ENCODE assay signal across 25 mouse cellular contexts in the genomic region with DNA sequence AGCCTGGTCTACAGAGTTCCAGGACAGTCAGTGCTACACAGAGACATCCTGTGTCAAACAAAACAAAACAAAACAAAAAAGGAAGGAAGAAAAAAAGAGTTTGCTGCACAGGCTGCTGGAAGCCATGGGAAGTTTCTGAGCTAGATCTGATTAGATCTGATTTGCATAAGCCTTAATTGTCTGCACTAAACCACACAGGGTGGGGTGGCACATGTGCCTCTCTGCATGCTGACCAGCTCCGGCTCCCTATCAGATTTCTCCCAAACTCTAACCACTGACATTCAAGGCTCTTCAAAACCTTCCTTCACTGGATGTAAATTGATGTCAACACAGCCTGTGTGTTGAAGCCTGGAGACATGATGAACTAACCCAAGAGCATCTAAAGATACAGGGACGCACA. TPM values are rescaled to one million over a fixed set of nuclear protein-coding genes. Genes with fewer than 3 reads are reported as not detected.
A peak's percentile ranks its signal among the peaks of the same experiment; 100 is the strongest.
DNase-seq lines count a peak whose midpoint lies in the region; ATAC-seq and TF ChIP-seq lines count a peak whose summit lies in the region.
"Had no signal": no experiment of that assay in that cellular context is flagged by ENCODE, and none has a peak within 500 bp of the region (broad histone marks: within the 10 kb centered on the region; RNA-seq: fewer than 3 reads in every experiment).

No protein-coding gene starts in this region.

- peak overlapping the region; percentile 66; the same call in 1 of the 2 replicates for H3K27ac ChIP-seq in heart, embryonic 13.5 days (replicated peaks)
- H3K27ac ChIP-seq in MEL (ENCODE audit: control insufficient read depth, low read depth, low read length): no peak overlapping the region
- H3K27ac ChIP-seq: embryonic facial prominence, embryonic 10.5 days; forebrain, embryonic 13.5 days; forebrain, embryonic 15.5 days had no signal

- no peak for TF ChIP-seq RAD21 in MEL (IDR thresholded peaks at IDR 0.05; ENCODE audit: low read depth, low read length)

- peaks cover 34% of the 10 kb centered on the region for H3K4me1 ChIP-seq in heart, embryonic 13.5 days
- H3K4me1 ChIP-seq in MEL (ENCODE audit: control insufficient read depth in 1 of 2, insufficient read depth in 2 of 2, low read length in 2 of 2): peaks cover 2 to 10% of the 10 kb centered on the region in 2 experiments; a peak in 3 of 4 replicates
- H3K4me1 ChIP-seq: forebrain, embryonic 15.5 days had no signal

- H3K36me3 ChIP-seq in heart, embryonic 13.5 days: no peaks in the 10 kb centered on the region
- no peaks in the 10 kb centered on the region for H3K36me3 ChIP-seq in MEL (ENCODE audit: control insufficient read depth in 1 of 2, insufficient read depth in 2 of 2, low read length in 2 of 2)
- H3K36me3 ChIP-seq: embryonic facial prominence, embryonic 10.5 days; embryonic facial prominence, embryonic 12.5 days; forebrain, embryonic 15.5 days; G1E had no signal

- WGBS in heart, embryonic 13.5 days: 76% methylated on average over 2 of the region's 2 CpGs

- H3K9ac ChIP-seq in heart, embryonic 13.5 days: no peak overlapping the region
- no peak overlapping the region for H3K9ac ChIP-seq in MEL (ENCODE audit: control insufficient read depth, low read depth, low read length, poor library complexity, severe bottlenecking)
- H3K9ac ChIP-seq: embryonic facial prominence, embryonic 12.5 days; forebrain, embryonic 13.5 days; forebrain, embryonic 15.5 days; forebrain, postnatal 0 days had no signal

- no peak for DNase-seq in heart, adult 18-20 months
- DNase-seq in CD4-positive helper T cell, adult 2 months (ENCODE audit: low read depth, low spot score): peak; percentile 19
- DNase-seq in MEL (ENCODE audit: low read depth, low spot score): no peak
- no peak for DNase-seq in layer of hippocampus, adult 9-11 months
- no peak for DNase-seq in lung, postnatal 10 days
- no peak for DNase-seq in right cerebral cortex, postnatal 25 days
- DNase-seq: adrenal gland, adult 2 months; adrenal gland, postnatal 10 days; adrenal gland, postnatal 25 days; cerebellum, adult 11 months; cerebellum, adult 18-20 months; cerebellum, adult 8-10 months; cerebellum, adult 9-11 months; cerebellum, postnatal 14 days; cerebellum, postnatal 36 days; forebrain, postnatal 0 days had no signal

- H3K9me3 ChIP-seq in heart, embryonic 13.5 days: 0 out of 2 replicates have a peak, but pooled peaks cover 7% of the 10 kb centered on the region
- no peaks in the 10 kb centered on the region for H3K9me3 ChIP-seq in MEL (replicated peaks; ENCODE audit: insufficient read depth, low read length)
- H3K9me3 ChIP-seq: forebrain, embryonic 15.5 days had no signal

- TF ChIP-seq CTCF in MEL (IDR thresholded peaks at IDR 0.05 in 2 of 3, conservative IDR thresholded peaks at IDR 0.05 in 1 of 3; ENCODE audit: control insufficient read depth in 1 of 3, insufficient read depth in 1 of 3, low read depth in 2 of 3, low read length in 3 of 3, poor library complexity in 1 of 3, severe bottlenecking in 1 of 3): no peak

- H3K4me3 ChIP-seq in heart, embryonic 13.5 days: no peak overlapping the region
- H3K4me3 ChIP-seq in MEL (ENCODE audit: control insufficient read depth in 1 of 2, insufficient read depth in 1 of 2, low read depth in 2 of 2, low read length in 2 of 2): no peak overlapping the region
- H3K4me3 ChIP-seq: embryonic facial prominence, embryonic 10.5 days; embryonic facial prominence, embryonic 12.5 days; forebrain, embryonic 13.5 days; forebrain, embryonic 15.5 days had no signal

- H3K27me3 ChIP-seq in heart, embryonic 13.5 days (replicated peaks): no peaks in the 10 kb centered on the region
- peaks cover 0 to 2% of the 10 kb centered on the region in 2 experiments; a peak in 1 of 4 replicates for H3K27me3 ChIP-seq in MEL (ENCODE audit: control insufficient read depth in 1 of 2, insufficient read depth in 2 of 2, low read length in 2 of 2)
- H3K27me3 ChIP-seq: CH12.LX; embryonic facial prominence, embryonic 12.5 days; forebrain, embryonic 13.5 days; forebrain, embryonic 15.5 days had no signal

- H3K4me2 ChIP-seq in heart, embryonic 13.5 days: no peak overlapping the region
- H3K4me2 ChIP-seq: embryonic facial prominence, embryonic 12.5 days; forebrain, embryonic 13.5 days; forebrain, embryonic 15.5 days had no signal

- TF ChIP-seq EP300 in MEL (IDR thresholded peaks at IDR 0.05; ENCODE audit: low read depth in 1 of 2, low read length in 2 of 2): 0 out of 4 replicates have a peak, but pooled peaks have one; percentile 6 to 15

- ATAC-seq in heart, embryonic 13.5 days (ENCODE audit: extremely low read depth, insufficient number of reproducible peaks, low FRiP score, low TSS enrichment): no peak
- ATAC-seq in megakaryocyte progenitor cell, adult 5-6 weeks (replicated peaks; ENCODE audit: poor library complexity): 0 out of 2 replicates have a peak, but pooled peaks have one; percentile 20
- ATAC-seq: CD4-positive, CD25-positive, alpha-beta regulatory T cell, adult 4 months; forebrain, embryonic 13.5 days; forebrain, embryonic 15.5 days; forebrain, postnatal 0 days had no signal

- H3K79me2 ChIP-seq in MEL (ENCODE audit: control insufficient read depth, insufficient read depth, low read length, poor library complexity): no peaks in the 10 kb centered on the region

- no peak for TF ChIP-seq POLR2A in MEL (IDR thresholded peaks at IDR 0.05; ENCODE audit: control insufficient read depth in 1 of 2, insufficient read depth in 1 of 2, low read depth in 1 of 2, low read length in 2 of 2, poor library complexity in 1 of 2)

TF ChIP-seq in MEL, 35 proteins besides CTCF, POLR2A, EP300 and RAD21 (continues in another document):
- TF ChIP-seq BHLHE40 (IDR thresholded peaks at IDR 0.05; ENCODE audit: borderline replicate concordance, low read depth, low read length): peak; percentile 58; the same call in 1 of the 2 replicates
- no peak for TF ChIP-seq JUND (IDR thresholded peaks at IDR 0.05; ENCODE audit: low read depth, low read length)
- TF ChIP-seq POLR2AphosphoS5 (IDR thresholded peaks at IDR 0.05; ENCODE audit: borderline replicate concordance, low read depth, low read length): no peak
- no peak for TF ChIP-seq TCF12 (IDR thresholded peaks at IDR 0.05; ENCODE audit: low read depth, low read length)
- TF ChIP-seq NRF1 (IDR thresholded peaks at IDR 0.05; ENCODE audit: insufficient read depth, low read depth, low read length, poor library complexity, severe bottlenecking): no peak
- TF ChIP-seq KAT2A (conservative IDR thresholded peaks at IDR 0.05; ENCODE audit: low read depth, low read length): no peak
- TF ChIP-seq TAL1 (IDR thresholded peaks at IDR 0.05; ENCODE audit: low read length): no peak
- 0 out of 2 replicates have a peak, but pooled peaks have one; percentile 27 for TF ChIP-seq MAX (IDR thresholded peaks at IDR 0.05; ENCODE audit: low read length)
- no peak for TF ChIP-seq SMC3 (IDR thresholded peaks at IDR 0.05; ENCODE audit: low read depth, low read length)
- TF ChIP-seq ZC3H11A (IDR thresholded peaks at IDR 0.05; ENCODE audit: low read depth, low read length): no peak
- no peak for TF ChIP-seq E2F4 (IDR thresholded peaks at IDR 0.05; ENCODE audit: borderline replicate concordance, low read depth, low read length)
- TF ChIP-seq UBTF (IDR thresholded peaks at IDR 0.05; ENCODE audit: borderline replicate concordance, insufficient read depth, low read depth, low read length): no peak
- no peak for TF ChIP-seq MAZ (IDR thresholded peaks at IDR 0.05; ENCODE audit: low read depth, low read length)
- TF ChIP-seq ETS1 (IDR thresholded peaks at IDR 0.05; ENCODE audit: low read depth, low read length): peak; percentile 64
- TF ChIP-seq USF2 (IDR thresholded peaks at IDR 0.05; ENCODE audit: borderline replicate concordance in 1 of 2, insufficient read depth in 1 of 2, low read depth in 1 of 2, low read length in 2 of 2): no peak
- no peak for TF ChIP-seq MYB (IDR thresholded peaks at IDR 0.05; ENCODE audit: low read depth, low read length)
- TF ChIP-seq ZMIZ1 (IDR thresholded peaks at IDR 0.05; ENCODE audit: low read depth, low read length): no peak
- no peak for TF ChIP-seq NELFE (IDR thresholded peaks at IDR 0.05; ENCODE audit: low read depth, low read length)

RNA-seq across cellular contexts. Expression of a gene that starts 6.6 kb away (rescaled TPM):
- 77.1 and 79.5 TPM in 2 replicates for polyA plus RNA-seq in heart, embryonic 13.5 days (2015; fragmentation: Nextera tagmentation; extraction: Ambion mirVana)
- total RNA-seq in heart, adult 18-20 months (2021): 100 to 1,000 TPM; 139 to 154 TPM
- 203 and 204 TPM in 2 replicates for total RNA-seq in MEL (2012; rRNA removed)
- polyA plus RNA-seq in MEL (2012; ENCODE audit: insufficient read depth in 1 of 2, insufficient read length in 2 of 2, low read depth in 1 of 2, low replicate concordance in 2 of 2, missing spikeins in 1 of 2): 100 to 1,000 TPM in 1 of 2 experiments, not detected in 1; 370 TPM
- total RNA-seq in megakaryocyte progenitor cell, adult 5-6 weeks (2015): 11.7 and 12.5 TPM in 2 replicates
- 7.1 and 8.9 TPM in 2 replicates for total RNA-seq in megakaryocyte progenitor cell, adult 5-6 weeks (2017)
- total RNA-seq: G1E had no signal
- polyA plus RNA-seq: G1E had no signal

RNA-seq across cellular contexts. Expression of a gene that starts 32.6 kb away (rescaled TPM):
- polyA plus RNA-seq in heart, embryonic 13.5 days (2015; fragmentation: Nextera tagmentation; extraction: Ambion mirVana): 128 and 130 TPM in 2 replicates
- total RNA-seq in heart, adult 18-20 months (2021): 10 to 100 TPM; 39.8 to 40.3 TPM
- total RNA-seq in MEL (2012; rRNA removed): 28.7 and 29.5 TPM in 2 replicates
- 10 to 100 TPM in 1 of 2 experiments, not detected in 1; 35.4 TPM for polyA plus RNA-seq in MEL (2012; ENCODE audit: insufficient read depth in 1 of 2, insufficient read length in 2 of 2, low read depth in 1 of 2, low replicate concordance in 2 of 2, missing spikeins in 1 of 2)
- 17.8 and 17.9 TPM in 2 replicates for total RNA-seq in megakaryocyte progenitor cell, adult 5-6 weeks (2015)
- total RNA-seq in megakaryocyte progenitor cell, adult 5-6 weeks (2017): 11.8 and 23.4 TPM in 2 replicates
- total RNA-seq: G1E had no signal
- polyA plus RNA-seq: G1E had no signal

RNA-seq across cellular contexts. Expression of a gene that starts 42.4 kb away (rescaled TPM):
- polyA plus RNA-seq in heart, embryonic 13.5 days (2015; fragmentation: Nextera tagmentation; extraction: Ambion mirVana): 9.0 and 10.0 TPM in 2 replicates
- 10 to 100 TPM; 16.7 to 18.2 TPM for total RNA-seq in heart, adult 18-20 months (2021)
- 0.23 TPM in 2 replicates for total RNA-seq in MEL (2012; rRNA removed)
- polyA plus RNA-seq in MEL (2012; ENCODE audit: insufficient read depth in 1 of 2, insufficient read length in 2 of 2, low read depth in 1 of 2, low replicate concordance in 2 of 2, missing spikeins in 1 of 2): 1 to 10 TPM in 1 of 2 experiments, not detected in 1; 2.9 TPM
- total RNA-seq in megakaryocyte progenitor cell, adult 5-6 weeks (2015): 1.3 and 1.5 TPM in 2 replicates
- total RNA-seq in megakaryocyte progenitor cell, adult 5-6 weeks (2017): 0.17 and 0.21 TPM in 2 replicates
- total RNA-seq: CH12.LX had no signal
- polyA plus RNA-seq: G1E had no signal

RNA-seq across cellular contexts. Expression of a gene that starts 59.0 kb away (rescaled TPM):
- 0.11 and 0.16 TPM in 2 replicates for polyA plus RNA-seq in heart, embryonic 13.5 days (2015; fragmentation: Nextera tagmentation; extraction: Ambion mirVana)
- under 1 TPM; 0.10 to 0.13 TPM for total RNA-seq in heart, adult 18-20 months (2021)
- 0.15 and 0.29 TPM in 2 replicates for total RNA-seq in MEL (2012; rRNA removed)
- polyA plus RNA-seq in MEL (2012; ENCODE audit: insufficient read depth in 1 of 2, insufficient read length in 2 of 2, low read depth in 1 of 2, low replicate concordance in 2 of 2, missing spikeins in 1 of 2): under 1 TPM in 1 of 2 experiments, not detected in 1; 0.39 TPM
- not detected in 2 replicates for total RNA-seq in megakaryocyte progenitor cell, adult 5-6 weeks (2015)
- total RNA-seq in megakaryocyte progenitor cell, adult 5-6 weeks (2017): 0.10 TPM in 1 of 2 replicates, not detected in the other
- total RNA-seq: CH12.LX had no signal
- polyA plus RNA-seq: G1E had no signal

Comparison
In these comparisons a context has a peak if more than half of its experiments do, and no peak if none do; other contexts are left out.
1. RNA of a gene that starts 6.6 kb away (total RNA-seq): 203 to 204 TPM in MEL and 139 to 154 TPM in heart, adult 18-20 months; 7.1 to 12.5 TPM in megakaryocyte progenitor cell, adult 5-6 weeks; every median in the first group is over 10 times any median in the second.
2. RNA of a gene that starts 42.4 kb away (total RNA-seq): 16.7 to 18.2 TPM in heart, adult 18-20 months; 0.17 to 1.5 TPM in megakaryocyte progenitor cell, adult 5-6 weeks and 0.23 TPM in MEL; every median in the first group is over 4 times any median in the second.